Mouse (Mus musculus) granulocyte monocyte progenitor cell, adult 5-6 weeks (primary cell): Measurements from ENCODE around the gene Il22ra2. TPM values are rescaled to one million over a fixed set of nuclear protein-coding genes. Genes with fewer than 3 reads are reported as not detected.

ENCODE experiments used
- ATAC-seq: replicated peaks from 2 replicates; pipeline ENCODE4 v1.8.0; 2016; ENCODE audit warnings: mild to moderate bottlenecking, moderate TSS enrichment, inconsistent platforms; ENCODE audit not compliant: poor library complexity, severe bottlenecking
- total RNA-seq, 2 experiments: library from RNA; stranded (forward) in 1 of 2; stranded (reverse) in 1 of 2; fragments of 200-712, 200-1000 nt in 1 of 2; fragments of >200 nt in 1 of 2; fragmentation: Nextera tagmentation in 1 of 2; gene quantifications; 2 replicates each; pipeline ENCODE4 v1.2.3; 2014 to 2017

The Il22ra2 gene
- total RNA-seq, 2 experiments from 2014 or later: 3.2 to 4.4 TPM

DNA sequence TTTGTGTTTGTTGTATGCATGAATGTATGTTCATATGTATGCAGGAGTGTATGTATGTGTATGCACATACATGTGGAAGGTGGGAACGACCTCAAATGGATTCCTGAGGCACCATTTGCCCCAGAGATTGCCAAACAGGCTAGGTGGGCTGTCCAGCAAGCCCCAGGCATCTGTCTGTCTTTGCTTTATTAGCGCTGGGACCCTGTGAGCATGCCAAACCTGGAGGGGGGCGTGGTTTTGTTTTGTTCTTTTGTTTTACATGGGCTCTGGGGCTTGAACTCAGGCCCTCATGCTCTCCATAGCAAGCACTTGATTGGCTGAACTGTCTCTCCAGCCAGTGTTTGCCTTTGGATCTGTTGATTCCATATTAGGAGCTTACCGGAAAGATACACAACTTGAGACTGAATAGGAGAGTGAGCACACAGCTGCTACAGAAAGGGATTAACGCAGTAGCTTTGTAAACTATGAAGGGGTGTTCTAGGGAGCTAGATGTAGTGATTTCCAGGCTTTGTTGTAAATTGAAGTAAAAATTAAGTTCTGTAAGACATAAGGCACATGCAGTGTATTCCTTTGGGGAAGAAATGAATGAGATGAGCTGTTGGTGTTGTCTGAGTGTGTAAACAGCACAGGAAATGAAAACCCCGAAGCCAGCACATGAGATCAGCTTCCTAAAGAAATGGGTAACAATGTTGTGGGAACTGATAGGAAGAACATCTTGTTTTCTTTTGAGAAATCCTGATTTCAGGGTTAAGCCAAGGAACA lies 22.3 kb upstream of the Il22ra2 start:
- ATAC-seq: no peak

DNA sequence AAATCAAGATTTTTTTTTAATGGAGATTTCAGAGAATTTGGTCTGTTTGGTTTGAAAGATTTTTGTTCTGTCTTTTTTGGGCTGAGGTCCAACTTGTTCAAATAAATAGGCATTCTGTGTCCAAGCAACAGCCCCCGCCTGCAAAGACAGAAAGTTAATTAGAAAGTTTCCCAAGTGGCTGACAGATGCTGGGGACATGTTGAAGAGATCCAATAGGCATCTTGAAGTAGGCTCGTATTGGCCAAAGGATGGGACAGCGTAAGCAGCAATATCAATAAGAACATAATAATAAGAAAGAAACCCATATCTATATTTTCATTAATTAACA lies 21.7 kb upstream of the Il22ra2 start:
- ATAC-seq: no peak

DNA sequence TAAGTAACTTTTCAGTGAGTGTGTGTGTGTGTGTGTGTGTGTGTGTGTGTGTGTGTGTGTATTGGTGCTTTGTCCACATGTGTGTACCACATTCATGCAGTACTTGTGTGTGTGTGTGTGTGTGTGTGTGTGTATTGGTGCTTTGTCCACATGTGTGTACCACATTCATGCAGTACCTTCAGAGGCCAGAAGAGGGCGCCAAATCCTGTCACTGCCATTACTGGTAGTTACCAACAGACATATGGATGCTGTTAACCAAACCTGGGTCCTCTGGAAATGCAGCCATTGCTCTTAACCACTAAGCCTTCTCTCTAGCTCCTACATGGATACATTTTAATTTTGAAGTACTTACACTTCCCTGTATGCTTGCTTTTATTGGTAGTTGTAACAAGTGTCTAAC lies 20.3 kb upstream of the Il22ra2 start:
- ATAC-seq: 0 out of 2 replicates have a peak, but pooled peaks have one; percentile 15

DNA sequence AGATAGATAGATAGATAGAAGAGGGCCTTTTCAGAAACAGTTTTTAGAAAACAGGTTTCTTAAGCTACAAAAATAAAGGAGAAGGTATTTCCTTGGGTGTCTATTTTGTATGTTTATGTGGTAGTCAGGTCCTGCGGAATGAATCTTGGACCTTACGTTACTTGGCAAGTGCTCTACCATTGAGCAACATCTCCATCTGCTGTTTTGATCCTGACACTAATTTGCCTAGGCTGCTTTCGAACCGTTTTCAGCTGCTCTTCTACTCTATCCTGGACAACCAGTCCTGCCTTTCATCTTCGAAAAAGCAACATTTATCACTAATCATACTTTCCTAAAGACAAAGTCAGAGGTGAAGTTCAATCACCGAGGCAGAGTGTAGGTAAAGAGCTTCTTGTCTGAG lies 18.6 kb upstream of the Il22ra2 start:
- ATAC-seq: no peak

DNA sequence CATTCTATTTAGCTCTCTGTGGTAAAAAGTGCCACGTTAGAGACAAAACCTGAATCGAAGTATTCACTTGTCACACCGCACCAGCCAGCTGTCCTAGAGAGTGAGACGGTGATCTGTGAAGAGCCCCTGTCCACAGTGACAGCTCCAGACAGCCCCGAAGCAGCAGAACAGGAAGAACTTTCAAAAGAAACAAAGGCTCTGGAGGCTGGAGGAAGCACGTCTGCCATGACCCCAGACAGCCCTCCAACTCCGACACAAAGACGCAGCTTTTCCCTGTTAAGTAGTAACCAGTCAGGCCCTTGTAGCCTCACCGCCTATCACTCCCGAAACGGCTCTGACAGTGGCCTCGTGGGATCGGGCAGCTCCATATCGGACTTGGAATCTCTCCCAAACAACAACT lies 12.7 kb upstream of the Il22ra2 start:
- no peak for ATAC-seq

- no peak for ATAC-seq
Measured at GRCm38 (mm10) chr10:19611616-19612015, 10.2 kb upstream of the Il22ra2 start.

- peak; percentile 81 for ATAC-seq
Measured at GRCm38 (mm10) chr10:19613111-19613753, 8.6 kb upstream of the Il22ra2 start.

GRCm38 (mm10) chr10:19619736-19620135 lies 2.1 kb upstream of the Il22ra2 start:
- ATAC-seq: no peak

DNA sequence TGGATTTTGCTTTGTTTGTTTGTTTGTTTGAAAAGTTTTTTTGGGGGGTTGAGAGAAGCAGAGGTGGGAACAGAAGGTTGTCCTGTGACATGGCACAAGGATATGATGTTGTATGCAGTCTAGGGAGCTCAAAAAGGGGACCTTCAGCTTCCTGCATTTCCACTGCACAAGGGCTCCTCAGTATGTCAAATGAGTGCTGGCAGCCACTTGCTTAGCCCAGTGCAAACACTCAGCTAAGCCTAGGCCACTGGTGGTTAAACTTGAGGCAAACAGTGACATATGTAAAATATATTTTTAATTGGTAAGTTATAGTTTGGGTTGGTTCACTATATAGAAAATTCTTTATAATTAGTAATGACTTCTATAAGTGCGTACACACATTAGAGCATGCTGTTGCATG lies 2.8 kb downstream of the Il22ra2 start:
- ATAC-seq: no peak

DNA sequence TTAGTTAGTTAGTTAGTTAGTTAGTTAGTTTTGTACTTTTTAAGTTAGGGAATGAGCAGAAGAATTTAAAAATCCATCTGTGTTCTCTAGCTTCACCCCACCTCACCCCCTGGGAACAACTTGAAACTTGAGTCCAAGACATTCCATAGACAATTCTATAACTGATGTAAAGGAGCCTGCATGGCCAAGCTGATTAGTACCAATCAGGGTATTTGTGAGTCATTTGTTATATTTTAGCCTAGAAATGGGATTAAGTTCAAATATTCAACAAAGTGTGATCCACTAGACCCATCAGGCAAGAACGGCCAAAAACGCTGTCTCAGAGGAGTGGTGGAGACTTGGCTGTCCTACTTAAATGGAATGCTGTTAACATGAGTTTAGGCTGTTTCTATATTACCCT lies 5.5 kb downstream of the Il22ra2 start:
- ATAC-seq: no peak

DNA sequence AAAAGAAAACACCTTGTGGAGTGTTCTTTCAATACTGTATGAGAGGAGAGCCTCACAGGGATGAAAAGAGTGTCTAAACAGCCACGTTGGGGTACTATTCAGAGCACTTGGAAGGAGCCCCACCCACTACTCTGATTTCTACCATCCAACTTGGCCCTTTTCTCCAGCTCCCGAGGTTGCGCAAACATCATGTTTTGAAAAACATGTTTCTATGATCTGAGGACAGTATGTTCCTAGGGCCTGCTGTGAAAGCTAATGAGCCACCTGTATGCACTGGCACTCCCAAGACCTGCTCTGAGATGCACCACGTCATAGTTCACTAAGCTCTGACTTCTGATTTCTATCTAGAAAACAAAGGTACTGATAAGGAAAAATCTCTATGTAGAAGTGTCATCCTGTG lies 6.0 kb downstream of the Il22ra2 start:
- no peak for ATAC-seq

GRCm38 (mm10) chr10:19631616-19632195 lies 9.9 kb downstream of the Il22ra2 start:
- no peak for ATAC-seq

GRCm38 (mm10) chr10:19638851-19639250 lies 17.1 kb downstream of the Il22ra2 start:
- ATAC-seq: no peak

DNA sequence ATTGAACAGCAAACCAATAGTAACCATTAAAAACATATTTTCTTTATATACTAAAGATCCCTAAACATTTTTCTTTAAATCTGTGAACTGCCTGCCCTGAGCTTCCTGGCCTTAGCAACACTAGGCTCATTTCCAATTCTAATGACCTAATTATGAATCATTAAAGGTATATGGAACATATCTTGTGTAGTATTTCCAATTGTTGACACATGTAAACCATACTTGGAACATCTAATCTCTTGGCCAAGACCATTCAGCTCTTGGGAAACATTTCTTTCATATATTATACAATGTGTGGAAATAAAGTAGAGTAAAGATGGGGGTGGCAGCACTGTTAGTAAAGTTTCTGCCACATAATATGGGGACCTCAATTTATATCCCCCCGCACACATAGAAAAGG lies 17.8 kb downstream of the Il22ra2 start:
- no peak for ATAC-seq

- ATAC-seq: no peak
Measured at GRCm38 (mm10) chr10:19645119-19645518, 23.3 kb downstream of the Il22ra2 start.

DNA sequence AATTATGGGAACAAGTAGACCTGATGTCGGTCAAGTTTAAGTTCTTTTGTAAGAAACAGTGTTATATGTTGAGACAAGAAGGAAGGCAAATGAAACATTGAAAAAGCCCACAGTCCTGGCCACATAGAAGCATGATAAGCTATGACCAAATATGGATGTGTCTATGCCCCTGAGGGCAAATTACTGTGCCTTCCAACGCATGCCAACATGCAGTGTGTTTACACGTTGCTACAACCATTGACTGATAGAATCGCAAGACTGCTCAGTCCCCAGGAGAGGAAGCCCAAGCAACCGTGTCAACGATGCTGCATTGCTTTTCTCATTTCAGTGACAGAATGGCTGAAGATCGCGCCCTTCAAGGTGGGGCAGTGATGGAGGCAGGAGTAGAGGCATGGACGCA lies 35.6 kb downstream of the Il22ra2 start:
- no peak for ATAC-seq

- ATAC-seq: no peak
Measured at GRCm38 (mm10) chr10:19659953-19660352, 38.2 kb downstream of the Il22ra2 start.

DNA sequence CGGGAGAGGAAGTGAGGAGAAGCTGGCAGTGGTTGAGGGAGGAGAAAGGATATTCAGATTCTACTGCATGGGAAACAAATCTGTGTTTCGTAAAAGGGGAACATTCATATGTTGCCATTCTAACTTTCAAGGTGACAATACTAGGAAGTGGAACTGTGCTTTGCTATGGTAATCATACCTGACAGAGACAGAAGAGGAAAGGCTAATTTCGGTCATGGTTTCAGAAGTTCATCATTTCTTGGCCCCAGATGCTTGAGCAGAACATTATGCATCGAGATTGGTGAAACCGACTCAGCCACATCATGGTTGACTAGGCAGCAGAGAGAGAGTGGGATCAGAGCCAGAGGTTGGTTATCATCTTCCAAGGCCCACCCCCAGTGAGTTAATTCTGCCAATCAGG lies 47.2 kb downstream of the Il22ra2 start:
- ATAC-seq: peak; percentile 72

GRCm38 (mm10) chr10:19672015-19672414 lies 50.2 kb downstream of the Il22ra2 start:
- ATAC-seq: no peak

GRCm38 (mm10) chr10:19673146-19673545 lies 51.3 kb downstream of the Il22ra2 start:
- ATAC-seq: no peak
